Mouse (Mus musculus) cerebellum, adult 2 months (tissue): ENCODE results near the gene Pdap1. TPM values are rescaled to one million over a fixed set of nuclear protein-coding genes. Genes with fewer than 3 reads are reported as not detected.
"Not testable (repeated sequence)": the region's sequence is repeated elsewhere in the genome, so short reads cannot be mapped to it uniquely, and the experiment has no call there.

ENCODE experiments used
- DNase-seq, 2 experiments: peaks; one replicate each; pipeline ENCODE4 v3.0.0; 2021
- H3K27ac ChIP-seq: fragments of 200-500 bp; 2 replicates; pipeline ENCODE4 v1.5.1; 2012; ENCODE audit warnings: low read length, control low read depth, inconsistent platforms; ENCODE audit not compliant: insufficient read depth
- H3K27me3 ChIP-seq: fragments of 200-500 bp; 2 replicates; pipeline ENCODE4 v1.6.1; 2012; ENCODE audit warnings: inconsistent platforms, mild to moderate bottlenecking, low read length, moderate library complexity; ENCODE audit not compliant: control insufficient read depth, insufficient read depth
- H3K4me1 ChIP-seq: fragments of 200-500 bp; 2 replicates; pipeline ENCODE4 v1.6.1; 2011; ENCODE audit warnings: low read length; ENCODE audit not compliant: control insufficient read depth, insufficient read depth
- H3K4me3 ChIP-seq: fragments of 200-500 bp; replicated peaks from 2 replicates; pipeline ENCODE3; 2011; ENCODE audit warnings: mild to moderate bottlenecking, low read depth, low read length, control low read depth; ENCODE audit not compliant: insufficient read depth
- CTCF ChIP-seq: fragments of 200-500 bp; IDR thresholded peaks from 2 replicates; pipeline ENCODE4 v1.5.1; 2011; ENCODE audit warnings: low read depth, mild to moderate bottlenecking, control low read depth, low read length, moderate library complexity, borderline replicate concordance; ENCODE audit not compliant: insufficient read depth
- POLR2A ChIP-seq: fragments of 200-500 bp; IDR thresholded peaks from 2 replicates; pipeline ENCODE4 v1.6.1; 2011; ENCODE audit warnings: low read length, control low read depth, borderline replicate concordance; ENCODE audit not compliant: insufficient read depth
- WGBS: fragments of 180-500 bp; shearing (Covaris S2); methylation state at CpG from one replicate; pipeline ENCODE4 v1.1.7; 2018; 5-methylcytosine and 5-hydroxymethylcytosine counted together
- polyA plus RNA-seq: library from polyadenylated mRNA; depleted of rRNA; stranded (reverse); fragments of >200 nt; gene quantifications from 2 replicates; pipeline ENCODE4 v1.2.3, GENCODE M21; 2012

The Pdap1 gene
- polyA plus RNA-seq, 1 experiment = 70.4 TPM

DNA sequence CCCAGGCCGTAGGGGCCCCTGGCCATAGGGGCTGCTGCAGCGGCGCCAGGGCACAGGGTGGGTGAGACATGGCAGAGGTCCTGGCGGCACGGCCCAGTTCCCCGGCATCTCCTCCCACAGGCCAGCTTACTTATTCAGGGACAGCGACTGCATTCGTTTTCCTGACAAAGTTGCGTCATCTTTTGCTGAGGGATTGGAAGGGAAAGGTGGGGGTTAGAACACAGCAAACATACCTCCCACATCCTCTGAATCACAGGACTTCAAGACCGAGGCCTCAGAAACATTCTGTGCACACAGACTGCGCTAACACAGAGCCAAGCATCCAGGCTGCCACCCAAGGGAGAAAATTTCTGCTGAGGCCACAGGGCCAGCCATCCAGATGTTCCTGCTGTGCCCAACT is 9.8 kb downstream of the Pdap1 start:
- no peak overlapping the region for H3K27ac ChIP-seq
- no peaks in the 10 kb centered on the region; the same call in 1 of the 2 replicates for H3K4me1 ChIP-seq
- no peaks in the 10 kb centered on the region for H3K27me3 ChIP-seq
- 64% methylated on average over 11 of the region's 11 CpGs for WGBS
- no peak for TF ChIP-seq POLR2A
- no peak for TF ChIP-seq CTCF
- DNase-seq = no peak
- H3K4me3 ChIP-seq = no peak overlapping the region

GRCm38 (mm10) chr5:145129773-145130172 is 10.3 kb downstream of the Pdap1 start:
- not testable (repeated sequence) for DNase-seq, H3K4me1 ChIP-seq, H3K27me3 ChIP-seq, H3K27ac ChIP-seq, H3K4me3 ChIP-seq
- WGBS = 79% methylated on average over 6 of the region's 6 CpGs

DNA sequence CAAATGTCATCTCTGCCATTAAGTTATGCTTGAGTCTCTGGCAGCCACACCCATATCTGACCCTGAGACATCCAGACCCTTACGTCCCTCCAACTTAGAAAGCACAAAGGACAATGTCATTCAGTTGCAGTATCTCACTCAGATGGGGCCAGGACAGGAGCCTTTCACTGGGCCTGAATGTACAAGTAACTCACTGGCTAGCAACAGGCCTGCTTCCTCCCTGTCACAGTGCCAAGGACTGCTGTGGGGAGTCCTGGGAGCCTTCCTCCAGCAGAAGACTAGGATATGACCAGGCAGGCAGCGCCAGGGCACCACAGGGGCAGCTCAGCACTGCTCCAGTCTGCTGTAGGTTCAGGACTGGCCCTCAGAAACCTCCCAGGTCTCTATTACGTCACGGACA is 10.9 kb downstream of the Pdap1 start:
- no peaks in the 10 kb centered on the region for H3K27me3 ChIP-seq
- TF ChIP-seq CTCF (no peak), POLR2A (no peak)
- DNase-seq = no peak
- no peak overlapping the region for H3K4me3 ChIP-seq
- no peak overlapping the region for H3K27ac ChIP-seq
- no peaks in the 10 kb centered on the region; the same call in 1 of the 2 replicates for H3K4me1 ChIP-seq
- WGBS = 50% methylated on average over 4 of the region's 4 CpGs

DNA sequence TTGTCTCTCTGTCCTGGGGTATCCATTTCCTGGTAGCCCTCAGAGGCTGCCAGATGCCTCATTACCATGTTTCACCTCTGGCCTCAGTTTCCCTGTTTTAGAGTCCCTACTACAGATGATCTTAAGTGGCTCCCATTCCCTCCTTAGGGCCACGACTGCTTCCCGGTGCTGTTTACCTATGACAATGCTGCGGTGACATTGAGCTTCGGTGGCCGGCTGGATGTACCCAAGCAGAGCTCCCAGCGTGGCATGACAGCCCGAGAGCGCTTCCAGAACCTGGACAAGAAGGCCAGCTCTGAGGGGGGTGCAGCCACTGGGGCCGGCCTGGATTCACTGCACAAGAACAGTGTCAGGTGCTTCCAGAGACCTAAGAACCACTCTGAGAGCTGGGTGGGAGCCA is 13.5 kb downstream of the Pdap1 start:
- WGBS = 87% methylated on average over 9 of the region's 9 CpGs
- DNase-seq = no peak
- TF ChIP-seq CTCF = no peak
- TF ChIP-seq POLR2A = no peak

GRCm38 (mm10) chr5:145123396-145123795 is 16.6 kb downstream of the Pdap1 start:
- no peaks in the 10 kb centered on the region for H3K27me3 ChIP-seq
- TF ChIP-seq CTCF (no peak), POLR2A (no peak)
- 93% methylated on average over 19 of the region's 19 CpGs for WGBS
- no peak overlapping the region for H3K4me3 ChIP-seq
- no peaks in the 10 kb centered on the region; the same call in 1 of the 2 replicates for H3K4me1 ChIP-seq
- no peak for DNase-seq
- H3K27ac ChIP-seq = no peak overlapping the region

More for the DNA sequence above, 13.5 kb downstream of the Pdap1 start:
- Histone ChIP-seq H3K4me1 (no peaks in the 10 kb centered on the region; the same call in 1 of the 2 replicates), H3K27me3 (no peaks in the 10 kb centered on the region), H3K27ac (no peak overlapping the region), H3K4me3 (no peak overlapping the region)

DNA sequence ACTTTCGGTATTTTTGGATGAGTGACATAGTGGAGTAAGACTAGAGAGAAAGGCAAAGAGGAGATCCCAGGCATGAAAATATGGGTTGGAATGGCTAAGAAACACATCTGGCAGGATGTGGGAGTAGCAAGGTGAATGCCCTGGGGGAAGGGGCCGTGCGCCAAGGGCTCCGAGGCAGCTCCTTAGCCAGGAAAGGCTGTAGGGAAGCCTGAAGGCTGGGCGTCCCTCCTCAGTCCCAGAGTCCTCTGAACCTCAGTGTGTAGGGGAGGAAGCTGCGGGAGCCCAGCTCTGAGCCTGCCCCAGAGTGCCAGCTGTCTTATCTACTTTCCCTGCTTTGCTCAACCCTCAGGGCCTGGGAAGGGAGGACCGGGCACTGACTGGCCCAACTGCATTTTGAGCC is 19.1 kb downstream of the Pdap1 start:
- no peaks in the 10 kb centered on the region for H3K4me1 ChIP-seq
- no peak overlapping the region for H3K27ac ChIP-seq
- H3K4me3 ChIP-seq = no peak overlapping the region
- 68% methylated on average over 7 of the region's 7 CpGs for WGBS
- no peak for DNase-seq
- no peak for TF ChIP-seq CTCF
- no peak for TF ChIP-seq POLR2A
- no peaks in the 10 kb centered on the region for H3K27me3 ChIP-seq

DNA sequence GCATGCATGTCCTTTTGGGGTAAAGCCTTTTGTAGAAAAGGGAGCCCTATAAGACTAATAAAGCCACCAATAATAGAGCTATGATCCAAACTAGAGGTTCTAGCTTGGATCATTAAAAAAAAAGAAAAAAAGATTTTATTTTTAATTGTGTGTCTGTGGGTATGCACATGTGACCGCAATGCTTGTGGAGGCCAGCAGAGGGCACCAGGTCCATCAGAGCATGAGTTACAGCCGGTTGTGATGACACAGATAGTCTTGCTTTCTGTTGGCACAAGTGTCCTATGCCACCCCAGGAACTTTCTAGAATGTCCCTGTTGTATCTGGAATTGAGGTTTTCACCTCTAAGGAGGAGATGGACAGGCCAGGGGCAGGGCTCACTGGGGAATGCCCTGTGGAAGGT is 20.7 kb downstream of the Pdap1 start:
- H3K4me1 ChIP-seq = no peaks in the 10 kb centered on the region
- 88% methylated on average over 2 of the region's 2 CpGs for WGBS
- no peak overlapping the region for H3K27ac ChIP-seq
- H3K27me3 ChIP-seq = no peaks in the 10 kb centered on the region
- TF ChIP-seq POLR2A (no peak), CTCF (0 out of 2 replicates have a peak, but pooled peaks have one; percentile 19)
- H3K4me3 ChIP-seq = no peak overlapping the region
- no peak for DNase-seq

- H3K4me3 ChIP-seq = no peak overlapping the region
- no peak for DNase-seq
- TF ChIP-seq POLR2A = no peak
- no peak for TF ChIP-seq CTCF
- no peaks in the 10 kb centered on the region for H3K4me1 ChIP-seq
- 86% methylated on average over 5 of the region's 5 CpGs for WGBS
- no peaks in the 10 kb centered on the region for H3K27me3 ChIP-seq
- H3K27ac ChIP-seq = no peak overlapping the region
These were observed 21.6 kb downstream of the Pdap1 start for GRCm38 (mm10) chr5:145118461-145118860.
